Mouse (Mus musculus) embryonic fibroblast, embryonic 13.5 days (primary cell): ENCODE results near the gene Rspry1.

ENCODE experiments used
- CTCF ChIP-seq: IDR thresholded peaks from 2 replicates; pipeline ENCODE4 v1.5.1; 2011; ENCODE audit warnings: mild to moderate bottlenecking, control low read depth, low read length, moderate library complexity, borderline replicate concordance; ENCODE audit not compliant: insufficient read depth
- POLR2A ChIP-seq: IDR thresholded peaks from 2 replicates; pipeline ENCODE4 v1.6.1; 2011; ENCODE audit warnings: low read depth, mild to moderate bottlenecking, control low read depth, low read length, moderate library complexity

DNA sequence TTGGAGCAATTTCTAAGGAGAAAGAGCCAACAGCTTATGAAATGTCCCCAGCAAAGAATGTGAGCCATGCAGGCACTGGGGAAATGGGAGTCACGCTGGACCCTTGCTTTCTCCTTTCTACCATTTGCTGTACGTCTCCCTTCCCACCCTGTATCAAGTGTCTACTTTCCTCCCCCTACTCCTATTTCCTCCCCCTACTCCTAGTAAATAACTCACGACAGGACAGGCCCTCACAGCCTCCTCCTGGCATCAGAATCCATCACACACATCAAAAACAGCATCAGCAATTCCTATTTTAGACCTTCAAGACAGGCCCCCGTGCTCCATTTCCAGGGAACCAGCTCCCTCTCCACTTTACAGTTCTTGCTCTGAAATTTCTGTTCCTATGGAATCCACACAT lies 10.0 kb upstream of the Rspry1 start:
- no peak for TF ChIP-seq CTCF
- no peak for TF ChIP-seq POLR2A
